Mouse (Mus musculus): Measurements from ENCODE around the gene Nr2e1. TPM values are rescaled to one million over a fixed set of nuclear protein-coding genes. Genes with fewer than 3 reads are reported as not detected.

Gene Nr2e1
- polyA plus RNA-seq, 1 experiment, result 14.6 TPM

GRCm38 (mm10) chr10:42585156-42585555 lies 1.7 kb upstream of the Nr2e1 start:
- TF ChIP-seq POLR2A (IDR thresholded peaks at IDR 0.05; ENCODE audit: borderline replicate concordance, extremely low read depth, insufficient read depth, insufficient read length, poor library complexity, severe bottlenecking) (no peak), CTCF (IDR thresholded peaks at IDR 0.05; ENCODE audit: borderline replicate concordance, extremely low read depth, insufficient read depth, insufficient read length) (no peak)

GRCm38 (mm10) chr10:42584436-42584983 lies 1.1 kb upstream of the Nr2e1 start:
- TF ChIP-seq CTCF (IDR thresholded peaks at IDR 0.05; ENCODE audit: borderline replicate concordance, extremely low read depth, insufficient read depth, insufficient read length) (no peak), POLR2A (IDR thresholded peaks at IDR 0.05; ENCODE audit: borderline replicate concordance, extremely low read depth, insufficient read depth, insufficient read length, poor library complexity, severe bottlenecking) (no peak)
- DNase-seq (ENCODE audit: low read depth), result no peak

More at GRCm38 (mm10) chr10:42585156-42585555, 1.7 kb upstream of the Nr2e1 start:
- DNase-seq (ENCODE audit: low read depth), result no peak

DNA sequence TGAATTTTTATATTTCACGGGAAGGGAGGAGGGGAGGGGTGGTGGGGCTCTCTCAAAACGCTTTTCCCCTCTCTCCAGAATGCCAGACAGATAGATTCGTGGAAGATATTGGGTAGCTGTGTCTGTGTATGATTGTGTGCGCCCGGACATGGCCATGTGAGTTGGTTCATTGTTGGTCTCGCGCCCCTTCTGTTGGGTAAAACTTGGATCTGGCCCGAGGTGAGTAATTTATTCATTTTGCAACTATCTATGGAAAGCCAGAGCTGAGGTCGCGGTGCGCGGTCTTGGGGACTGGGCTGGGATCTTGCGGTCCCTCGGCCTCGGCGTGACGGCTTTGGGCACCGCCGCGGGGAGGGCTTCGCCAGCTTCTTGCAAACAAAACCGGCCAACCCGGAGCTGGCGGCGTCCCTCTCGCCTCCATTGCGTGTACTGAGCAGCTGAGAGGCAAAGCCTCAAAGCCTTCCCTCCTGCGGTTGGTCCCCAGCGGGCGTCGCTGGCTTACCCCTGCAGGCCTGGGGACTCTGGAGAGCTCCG lies 537 bp upstream of the Nr2e1 start:
- peak; percentile 70 for DNase-seq (ENCODE audit: low read depth)
- TF ChIP-seq CTCF (IDR thresholded peaks at IDR 0.05; ENCODE audit: borderline replicate concordance, extremely low read depth, insufficient read depth, insufficient read length) (no peak), POLR2A (IDR thresholded peaks at IDR 0.05; ENCODE audit: borderline replicate concordance, extremely low read depth, insufficient read depth, insufficient read length, poor library complexity, severe bottlenecking) (0 out of 2 replicates have a peak, but pooled peaks have one; percentile 19)

DNA sequence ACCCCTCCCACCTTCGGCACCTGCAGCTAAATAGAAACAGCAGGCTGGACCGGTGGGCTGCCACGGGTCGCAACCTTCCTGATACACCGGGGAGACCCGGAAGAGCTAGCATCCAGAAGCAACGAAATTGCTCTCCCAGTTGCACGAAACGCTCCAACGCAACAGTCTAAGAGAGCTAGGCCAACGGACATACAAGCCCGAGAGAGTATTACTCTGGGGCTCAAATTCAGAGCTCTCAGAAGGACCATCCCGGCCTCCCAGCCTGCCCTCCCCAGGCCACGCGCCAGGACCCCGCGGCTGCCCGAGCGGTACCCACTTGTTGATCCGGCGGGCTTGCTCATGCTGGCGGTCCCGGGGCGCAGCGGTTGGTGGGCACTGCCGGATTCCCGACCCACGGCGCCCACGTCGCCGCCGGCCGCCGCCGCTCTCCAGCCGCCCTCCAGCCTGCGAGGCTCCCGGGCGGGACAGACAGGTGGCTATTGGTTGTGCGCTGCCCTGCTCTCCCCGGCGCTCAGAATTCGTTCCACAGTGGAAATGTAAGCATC lies 794 bp downstream of the Nr2e1 start:
- TF ChIP-seq POLR2A (IDR thresholded peaks at IDR 0.05; ENCODE audit: borderline replicate concordance, extremely low read depth, insufficient read depth, insufficient read length, poor library complexity, severe bottlenecking), result no peak
- no peak for TF ChIP-seq CTCF (IDR thresholded peaks at IDR 0.05; ENCODE audit: borderline replicate concordance, extremely low read depth, insufficient read depth, insufficient read length)
- DNase-seq (ENCODE audit: low read depth), result no peak

DNA sequence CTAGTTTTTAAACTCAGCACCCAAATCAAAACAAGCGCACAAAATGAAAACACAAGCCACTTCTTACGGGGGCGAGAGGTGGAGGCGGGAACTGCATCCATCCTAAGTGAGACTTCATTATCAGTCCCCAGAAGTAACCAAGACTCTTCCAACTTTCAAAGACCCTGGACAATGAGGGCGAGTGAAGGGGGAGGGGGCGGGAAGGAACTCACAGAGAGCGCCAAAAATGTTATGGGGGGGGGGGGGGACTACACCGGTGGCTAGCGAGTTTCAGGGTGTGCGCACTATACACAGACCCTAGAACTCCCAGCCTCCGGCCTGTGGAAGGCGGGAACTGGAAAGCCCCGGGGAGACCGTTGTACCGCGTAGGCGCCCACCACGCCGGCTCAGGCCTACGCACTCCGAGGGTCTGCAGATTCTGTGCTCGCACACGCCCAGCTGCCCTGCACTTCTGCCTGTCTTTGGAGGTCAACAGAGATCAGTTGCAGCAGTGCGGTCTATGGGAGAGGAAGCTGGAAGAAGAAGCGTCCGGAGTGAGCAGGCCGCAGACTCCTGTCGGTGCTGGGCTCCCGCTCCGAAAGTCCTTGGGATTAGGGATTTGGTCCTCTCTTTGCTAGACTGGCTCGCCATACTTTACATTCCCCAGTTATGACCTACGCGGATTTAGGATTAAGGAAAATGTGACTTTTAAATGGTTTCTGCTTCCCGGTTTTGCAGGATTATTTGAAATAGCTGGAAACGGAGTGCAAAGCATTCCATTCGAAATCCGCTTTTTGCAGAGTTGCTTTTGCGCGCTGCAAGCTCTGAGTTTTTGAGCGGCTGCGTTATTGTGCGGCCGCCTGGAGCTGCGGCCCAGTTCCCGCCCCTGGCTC lies 1.5 kb downstream of the Nr2e1 start:
- no peak for TF ChIP-seq POLR2A (IDR thresholded peaks at IDR 0.05; ENCODE audit: borderline replicate concordance, extremely low read depth, insufficient read depth, insufficient read length, poor library complexity, severe bottlenecking)
- TF ChIP-seq CTCF (IDR thresholded peaks at IDR 0.05; ENCODE audit: borderline replicate concordance, extremely low read depth, insufficient read depth, insufficient read length), result no peak
- DNase-seq (ENCODE audit: low read depth), result peak; percentile 78

- DNase-seq (ENCODE audit: low read depth), result no peak
- TF ChIP-seq POLR2A (IDR thresholded peaks at IDR 0.05; ENCODE audit: borderline replicate concordance, extremely low read depth, insufficient read depth, insufficient read length, poor library complexity, severe bottlenecking) (no peak), CTCF (IDR thresholded peaks at IDR 0.05; ENCODE audit: borderline replicate concordance, extremely low read depth, insufficient read depth, insufficient read length) (no peak)
Observed at GRCm38 (mm10) chr10:42580951-42581277, 2.5 kb downstream of the Nr2e1 start.

DNA sequence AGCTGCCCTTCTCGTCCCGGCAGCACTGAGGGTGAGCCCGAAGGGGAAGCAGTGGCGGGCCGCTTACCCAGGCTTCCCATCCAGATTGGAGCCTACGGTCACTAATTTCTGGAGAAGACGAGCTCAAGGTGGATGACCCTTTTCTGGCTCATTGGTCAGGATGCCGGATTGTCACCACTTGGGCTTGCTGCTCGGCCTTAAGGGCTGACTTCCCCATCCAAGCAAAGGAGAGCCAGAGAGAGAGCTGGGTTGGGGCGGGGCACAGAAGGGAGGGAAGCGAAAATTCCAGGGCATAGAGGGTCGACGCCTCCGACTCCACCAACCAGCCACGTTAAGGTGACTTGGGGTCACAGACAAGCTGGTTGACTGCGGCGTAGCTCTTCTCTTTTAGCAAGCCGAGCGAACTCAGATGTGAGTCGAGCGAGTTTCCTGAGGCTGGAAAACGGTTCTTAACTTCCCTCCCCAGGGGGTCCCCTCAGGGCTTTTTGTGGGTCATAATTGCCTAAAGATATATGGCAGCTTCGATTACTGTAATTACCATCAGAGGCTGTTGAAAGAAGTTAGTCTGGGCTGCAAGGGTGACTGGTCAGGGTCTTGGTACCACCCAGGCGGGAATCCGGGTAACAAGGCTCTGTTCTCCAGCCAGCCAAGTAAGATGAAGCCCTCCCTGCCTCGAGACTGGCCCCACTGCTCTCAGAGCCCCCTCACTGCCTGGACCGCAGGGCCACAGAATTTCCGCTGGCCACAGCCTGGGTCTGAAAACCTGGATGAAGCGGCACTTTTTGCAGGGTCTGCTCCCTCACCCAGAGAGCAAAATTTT lies 3.1 kb downstream of the Nr2e1 start:
- TF ChIP-seq POLR2A (IDR thresholded peaks at IDR 0.05; ENCODE audit: borderline replicate concordance, extremely low read depth, insufficient read depth, insufficient read length, poor library complexity, severe bottlenecking), result no peak
- no peak for TF ChIP-seq CTCF (IDR thresholded peaks at IDR 0.05; ENCODE audit: borderline replicate concordance, extremely low read depth, insufficient read depth, insufficient read length)
- DNase-seq (ENCODE audit: low read depth), result no peak

DNA sequence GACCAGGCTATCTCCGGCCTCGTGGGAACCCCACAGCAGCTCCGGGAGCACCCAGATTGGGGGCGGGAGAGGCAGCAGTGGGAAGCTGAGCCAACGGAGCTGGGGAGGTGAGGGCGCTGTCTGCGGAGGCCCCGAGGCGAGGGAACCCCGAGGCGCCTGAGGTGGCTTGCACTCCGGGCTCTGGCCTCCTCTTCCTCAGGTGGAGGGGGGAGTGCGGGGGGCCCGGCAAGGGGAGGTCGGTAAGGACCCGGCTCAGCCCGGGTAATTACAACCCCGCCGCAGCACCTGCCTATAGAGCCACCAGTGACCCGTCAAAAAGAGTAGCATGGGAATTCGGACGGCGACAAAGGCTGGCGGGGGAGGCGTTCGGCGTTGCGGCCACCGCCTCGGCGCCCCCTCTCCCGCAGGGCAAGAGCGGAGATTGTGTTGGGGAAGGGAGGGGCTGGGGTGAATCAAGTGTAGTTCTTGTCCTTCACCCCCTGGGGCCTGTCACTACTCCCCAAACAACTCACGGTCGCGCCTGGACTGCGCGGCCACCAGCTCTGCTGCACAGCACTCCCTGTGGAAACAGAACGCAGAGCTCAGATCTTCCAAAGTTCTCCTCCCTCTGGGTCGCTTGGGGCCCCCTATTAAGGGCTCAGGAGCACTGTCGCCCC lies 3.8 kb downstream of the Nr2e1 start:
- peak; percentile 71 for DNase-seq (ENCODE audit: low read depth)
- TF ChIP-seq CTCF (IDR thresholded peaks at IDR 0.05; ENCODE audit: borderline replicate concordance, extremely low read depth, insufficient read depth, insufficient read length) (peak; percentile 5; the same call in 1 of the 2 replicates), POLR2A (IDR thresholded peaks at IDR 0.05; ENCODE audit: borderline replicate concordance, extremely low read depth, insufficient read depth, insufficient read length, poor library complexity, severe bottlenecking) (no peak)

- TF ChIP-seq POLR2A (IDR thresholded peaks at IDR 0.05; ENCODE audit: borderline replicate concordance, extremely low read depth, insufficient read depth, insufficient read length, poor library complexity, severe bottlenecking) (no peak), CTCF (IDR thresholded peaks at IDR 0.05; ENCODE audit: borderline replicate concordance, extremely low read depth, insufficient read depth, insufficient read length) (no peak)
- DNase-seq (ENCODE audit: low read depth), result peak; percentile 71
Observed at GRCm38 (mm10) chr10:42578698-42579474, 4.5 kb downstream of the Nr2e1 start.

- TF ChIP-seq POLR2A (IDR thresholded peaks at IDR 0.05; ENCODE audit: borderline replicate concordance, extremely low read depth, insufficient read depth, insufficient read length, poor library complexity, severe bottlenecking), result no peak
- TF ChIP-seq CTCF (IDR thresholded peaks at IDR 0.05; ENCODE audit: borderline replicate concordance, extremely low read depth, insufficient read depth, insufficient read length), result no peak
- DNase-seq (ENCODE audit: low read depth), result peak; percentile 95
Observed at GRCm38 (mm10) chr10:42578281-42578675, 5.2 kb downstream of the Nr2e1 start.

Measured in brain, embryonic 14.5 days (tissue).